ENCODE assay signal across 8 mouse cellular contexts in genomic region chr17:56761991-56762410, GRCm38 (mm10). TPM values are rescaled to one million over a fixed set of nuclear protein-coding genes. Genes with fewer than 3 reads are reported as not detected.
DNase-seq lines count a peak whose midpoint lies in the region; ATAC-seq lines count a peak whose summit lies in the region.

No protein-coding gene starts in this region.

- H3K27me3 ChIP-seq in hindbrain, embryonic 13.5 days: peaks cover 40% of the 10 kb centered on the region

- peak overlapping the region; percentile 48 for H3K4me3 ChIP-seq in hindbrain, embryonic 13.5 days

- H3K36me3 ChIP-seq in hindbrain, embryonic 13.5 days: peaks cover 7% of the 10 kb centered on the region

- under 1% methylated on average over 28 of the region's 28 CpGs for WGBS in hindbrain, embryonic 13.5 days

- peak overlapping the region; percentile 70 for H3K4me2 ChIP-seq in hindbrain, embryonic 13.5 days

- peak; percentile 30 for ATAC-seq in hindbrain, embryonic 13.5 days (ENCODE audit: low FRiP score)

- peak; percentile 86 for DNase-seq in R1 (ENCODE audit: low read depth, low spot score)
- DNase-seq in cerebellum, postnatal 10 days: peak; percentile 95 to 96
- DNase-seq in frontal cortex, postnatal 14 days (ENCODE audit: low spot score in 2 of 2): peak; percentile 61 to 79
- DNase-seq in left cerebral cortex, adult 18-20 months (ENCODE audit: low spot score in 2 of 2): peak; percentile 82 to 91
- peak; percentile 89 to 92 for DNase-seq in lung, postnatal 4 days
- DNase-seq in right cerebral cortex, adult 18-20 months: peak; percentile 89
- peak; percentile 88 for DNase-seq in urinary bladder, postnatal 14 days (ENCODE audit: low spot score)

- peak overlapping the region; percentile 96 for H3K27ac ChIP-seq in hindbrain, embryonic 13.5 days

- H3K4me1 ChIP-seq in hindbrain, embryonic 13.5 days (replicated peaks): peaks cover 47% of the 10 kb centered on the region

- no peaks in the 10 kb centered on the region for H3K9me3 ChIP-seq in hindbrain, embryonic 13.5 days

- peak overlapping the region; percentile 77 for H3K9ac ChIP-seq in hindbrain, embryonic 13.5 days

RNA-seq across cellular contexts. Expression of gene Dus3l, which starts 2.6 kb away (rescaled TPM):
- 67.1 and 68.7 TPM in 2 replicates for polyA plus RNA-seq in hindbrain, embryonic 13.5 days (2015; fragmentation: Nextera tagmentation; extraction: Ambion mirVana)
- total RNA-seq in left cerebral cortex, adult 18-20 months (2021): 10 to 100 TPM; 61.8 to 63.0 TPM

RNA-seq across cellular contexts. Expression of gene Nrtn, which starts 4.7 kb away (rescaled TPM):
- 0.78 and 1.5 TPM in 2 replicates for polyA plus RNA-seq in hindbrain, embryonic 13.5 days (2015; fragmentation: Nextera tagmentation; extraction: Ambion mirVana)
- total RNA-seq in left cerebral cortex, adult 18-20 months (2021): 1 to 10 TPM; 3.4 to 4.7 TPM

RNA-seq across cellular contexts. Expression of gene Prr22, which starts 8.0 kb away (rescaled TPM):
- polyA plus RNA-seq in hindbrain, embryonic 13.5 days (2015; fragmentation: Nextera tagmentation; extraction: Ambion mirVana): 1.0 TPM in 2 replicates
- 1 to 10 TPM in 1 of 2 experiments, under 1 TPM in 1; 0.88 to 1.1 TPM for total RNA-seq in left cerebral cortex, adult 18-20 months (2021)

RNA-seq across cellular contexts. Expression of gene Vmac, which starts 44.2 kb away (rescaled TPM):
- 14.9 and 17.8 TPM in 2 replicates for polyA plus RNA-seq in hindbrain, embryonic 13.5 days (2015; fragmentation: Nextera tagmentation; extraction: Ambion mirVana)
- total RNA-seq in left cerebral cortex, adult 18-20 months (2021): 10 to 100 TPM in 1 of 2 experiments, 1 to 10 TPM in 1; 9.6 to 13.5 TPM

RNA-seq across cellular contexts. Expression of gene Ndufa11, which starts 44.4 kb away (rescaled TPM):
- 507 and 515 TPM in 2 replicates for polyA plus RNA-seq in hindbrain, embryonic 13.5 days (2015; fragmentation: Nextera tagmentation; extraction: Ambion mirVana)
- 100 to 1,000 TPM; 218 to 234 TPM for total RNA-seq in left cerebral cortex, adult 18-20 months (2021)

Comparison
In these comparisons a context has a peak if more than half of its experiments do, and no peak if none do; other contexts are left out.
1. Peak in every context shown above with its lines: DNase-seq, ATAC-seq, H3K4me3 ChIP-seq and H3K27ac ChIP-seq.